Mouse (Mus musculus): ENCODE data around the gene Gps2. TPM values are rescaled to one million over a fixed set of nuclear protein-coding genes. Genes with fewer than 3 reads are reported as not detected.
A peak's percentile ranks its signal among the peaks of the same experiment; 100 is the strongest.

The Gps2 gene
- polyA plus RNA-seq (2015; fragmentation: Nextera tagmentation; extraction: Ambion mirVana): 90.0 and 90.1 TPM in 2 replicates

- ATAC-seq (ENCODE audit: low FRiP score, low read depth): peak; percentile 91
- no peaks in the 10 kb centered on the region for H3K27me3 ChIP-seq
- H3K9me3 ChIP-seq: no peaks in the 10 kb centered on the region
- H3K27ac ChIP-seq: peak within 1 kb of the TSS; percentile 92
- peak within 1 kb of the TSS; percentile 87 for H3K4me3 ChIP-seq
- peaks cover 88% of the 10 kb centered on the region for H3K36me3 ChIP-seq
- H3K4me1 ChIP-seq: peaks cover 35% of the 10 kb centered on the region
- peak within 1 kb of the TSS; percentile 81 for H3K4me2 ChIP-seq (replicated peaks)
- WGBS: 2% methylated on average over 61 of the region's 61 CpGs
- H3K9ac ChIP-seq: peak within 1 kb of the TSS; percentile 92
Observed at GRCm38 (mm10) chr11:69913554-69914371, at the start of gene Gps2. Gene Gps2, plus strand, starts transcription at chr11:69913888.

GRCm38 (mm10) chr11:69864138-69864860, 49.4 kb upstream of the Gps2 start:
- Histone ChIP-seq H3K27ac (no peak overlapping the region), H3K36me3 (no peaks in the 10 kb centered on the region), H3K4me3 (no peak overlapping the region), H3K9me3 (no peaks in the 10 kb centered on the region), H3K9ac (no peak overlapping the region), H3K27me3 (peaks cover 24% of the 10 kb centered on the region), H3K4me1 (no peaks in the 10 kb centered on the region), H3K4me2 (replicated peaks) (no peak overlapping the region)
- no peak for ATAC-seq (ENCODE audit: low FRiP score, low read depth)
- WGBS: 51% methylated on average over 8 of the region's 8 CpGs

- Histone ChIP-seq H3K27ac (no peak overlapping the region), H3K27me3 (0 out of 2 replicates have a peak, but pooled peaks cover 14% of the 10 kb centered on the region), H3K9ac (no peak overlapping the region), H3K9me3 (no peaks in the 10 kb centered on the region), H3K4me1 (0 out of 2 replicates have a peak, but pooled peaks cover 4% of the 10 kb centered on the region), H3K36me3 (no peaks in the 10 kb centered on the region), H3K4me2 (replicated peaks) (no peak overlapping the region), H3K4me3 (no peak overlapping the region)
- 80% methylated on average over 9 of the region's 9 CpGs for WGBS
- no peak for ATAC-seq (ENCODE audit: low FRiP score, low read depth)
Observed at GRCm38 (mm10) chr11:69865561-69865960, 48.1 kb upstream of the Gps2 start.

GRCm38 (mm10) chr11:69867335-69867734, 46.4 kb upstream of the Gps2 start:
- Histone ChIP-seq H3K4me1 (0 out of 2 replicates have a peak, but pooled peaks cover 4% of the 10 kb centered on the region), H3K27ac (no peak overlapping the region), H3K9me3 (no peaks in the 10 kb centered on the region), H3K36me3 (no peaks in the 10 kb centered on the region), H3K4me2 (replicated peaks) (no peak overlapping the region), H3K9ac (0 out of 2 replicates have a peak overlapping the region, but pooled peaks have one; percentile 15), H3K4me3 (no peak overlapping the region), H3K27me3 (0 out of 2 replicates have a peak, but pooled peaks cover 12% of the 10 kb centered on the region)
- whole genome bisulfite sequencing: 77% methylated on average over 9 of the region's 9 CpGs
- no peak for ATAC-seq (ENCODE audit: low FRiP score, low read depth)

- H3K27me3 ChIP-seq: 0 out of 2 replicates have a peak, but pooled peaks cover 12% of the 10 kb centered on the region
- no peak overlapping the region for H3K4me3 ChIP-seq
- H3K4me1 ChIP-seq: 0 out of 2 replicates have a peak, but pooled peaks cover 4% of the 10 kb centered on the region
- H3K9ac ChIP-seq: no peak overlapping the region
- 80% methylated on average over 2 of the region's 2 CpGs for WGBS
- no peak for ATAC-seq (ENCODE audit: low FRiP score, low read depth)
- H3K9me3 ChIP-seq: no peaks in the 10 kb centered on the region
- no peak overlapping the region for H3K4me2 ChIP-seq (replicated peaks)
- H3K36me3 ChIP-seq: no peaks in the 10 kb centered on the region
- H3K27ac ChIP-seq: no peak overlapping the region
Observed at GRCm38 (mm10) chr11:69870289-69871069, 43.2 kb upstream of the Gps2 start.

- 82% methylated on average over 7 of the region's 7 CpGs for whole genome bisulfite sequencing
- no peak for ATAC-seq (ENCODE audit: low FRiP score, low read depth)
Observed at GRCm38 (mm10) chr11:69871822-69872221, 41.9 kb upstream of the Gps2 start.

GRCm38 (mm10) chr11:69872451-69872850, 41.2 kb upstream of the Gps2 start:
- Histone ChIP-seq H3K9ac (no peak overlapping the region), H3K9me3 (no peaks in the 10 kb centered on the region), H3K4me3 (no peak overlapping the region), H3K36me3 (no peaks in the 10 kb centered on the region), H3K27me3 (0 out of 2 replicates have a peak, but pooled peaks cover 5% of the 10 kb centered on the region), H3K27ac (no peak overlapping the region), H3K4me2 (replicated peaks) (no peak overlapping the region), H3K4me1 (peaks cover 23% of the 10 kb centered on the region)
- WGBS: 71% methylated on average over 4 of the region's 4 CpGs
- ATAC-seq (ENCODE audit: low FRiP score, low read depth): no peak

More at GRCm38 (mm10) chr11:69871822-69872221, 41.9 kb upstream of the Gps2 start:
- no peak overlapping the region for H3K9ac ChIP-seq
- H3K9me3 ChIP-seq: no peaks in the 10 kb centered on the region
- no peak overlapping the region for H3K4me3 ChIP-seq
- peaks cover 17% of the 10 kb centered on the region for H3K4me1 ChIP-seq
- no peak overlapping the region for H3K27ac ChIP-seq
- H3K36me3 ChIP-seq: no peaks in the 10 kb centered on the region
- 0 out of 2 replicates have a peak, but pooled peaks cover 11% of the 10 kb centered on the region for H3K27me3 ChIP-seq
- no peak overlapping the region for H3K4me2 ChIP-seq (replicated peaks)

GRCm38 (mm10) chr11:69876186-69876585, 37.5 kb upstream of the Gps2 start:
- WGBS: 54% methylated on average over 7 of the region's 7 CpGs
- Histone ChIP-seq H3K9ac (0 out of 2 replicates have a peak overlapping the region, but pooled peaks have one; percentile 20), H3K9me3 (no peaks in the 10 kb centered on the region), H3K27ac (peak overlapping the region; percentile 65; the same call in 1 of the 2 replicates), H3K4me3 (no peak overlapping the region), H3K36me3 (no peaks in the 10 kb centered on the region), H3K4me2 (replicated peaks) (no peak overlapping the region), H3K27me3 (no peaks in the 10 kb centered on the region), H3K4me1 (peaks cover 39% of the 10 kb centered on the region)
- no peak for ATAC-seq (ENCODE audit: low FRiP score, low read depth)

- H3K4me1 ChIP-seq: peaks cover 43% of the 10 kb centered on the region
- no peak for ATAC-seq (ENCODE audit: low FRiP score, low read depth)
- 3% methylated on average over 12 of the region's 12 CpGs for WGBS
- peak overlapping the region; percentile 65; the same call in 1 of the 2 replicates for H3K27ac ChIP-seq
- H3K36me3 ChIP-seq: no peaks in the 10 kb centered on the region
- H3K4me3 ChIP-seq: peak overlapping the region; percentile 21
- H3K4me2 ChIP-seq (replicated peaks): peak overlapping the region; percentile 50
- H3K9ac ChIP-seq: peak overlapping the region; percentile 46; the same call in 1 of the 2 replicates
- H3K9me3 ChIP-seq: no peaks in the 10 kb centered on the region
- no peaks in the 10 kb centered on the region for H3K27me3 ChIP-seq
Observed at GRCm38 (mm10) chr11:69876867-69877266, 36.8 kb upstream of the Gps2 start.

- Histone ChIP-seq H3K9ac (peak within 1 kb of the TSS; percentile 77; the same call in 1 of the 2 replicates), H3K4me1 (peaks cover 46% of the 10 kb centered on the region)
Observed at GRCm38 (mm10) chr11:69877878-69878277, 35.8 kb upstream of the Gps2 start, which contains the start of gene Tmem95. Gene Tmem95, minus strand, starts transcription at chr11:69878018.

GRCm38 (mm10) chr11:69878399-69878798, 35.3 kb upstream of the Gps2 start:
- Histone ChIP-seq H3K4me3 (no peak overlapping the region), H3K27ac (no peak overlapping the region), H3K27me3 (no peaks in the 10 kb centered on the region), H3K4me2 (replicated peaks) (peak overlapping the region; percentile 88; the same call in 1 of the 2 replicates), H3K4me1 (peaks cover 46% of the 10 kb centered on the region), H3K9ac (no peak overlapping the region), H3K36me3 (no peaks in the 10 kb centered on the region), H3K9me3 (no peaks in the 10 kb centered on the region)
- no peak for ATAC-seq (ENCODE audit: low FRiP score, low read depth)
- WGBS: 82% methylated on average over 3 of the region's 3 CpGs

More at GRCm38 (mm10) chr11:69877878-69878277, 35.8 kb upstream of the Gps2 start, which contains the start of gene Tmem95:
- Histone ChIP-seq H3K9me3 (no peaks in the 10 kb centered on the region), H3K36me3 (no peaks in the 10 kb centered on the region), H3K4me3 (peak within 1 kb of the TSS; percentile 21), H3K4me2 (replicated peaks) (peak within 1 kb of the TSS; percentile 88), H3K27me3 (no peaks in the 10 kb centered on the region), H3K27ac (no peak within 1 kb of the TSS)
- 89% methylated on average over 11 of the region's 11 CpGs for WGBS
- no peak for ATAC-seq (ENCODE audit: low FRiP score, low read depth)

All from limb, embryonic 13.5 days (tissue).